Mouse (Mus musculus): ENCODE results near the gene Hspa12b. TPM values are rescaled to one million over a fixed set of nuclear protein-coding genes. Genes with fewer than 3 reads are reported as not detected.

Hspa12b gene
- polyA plus RNA-seq, 1 experiment from 2014 or later = 8.7 TPM

DNA sequence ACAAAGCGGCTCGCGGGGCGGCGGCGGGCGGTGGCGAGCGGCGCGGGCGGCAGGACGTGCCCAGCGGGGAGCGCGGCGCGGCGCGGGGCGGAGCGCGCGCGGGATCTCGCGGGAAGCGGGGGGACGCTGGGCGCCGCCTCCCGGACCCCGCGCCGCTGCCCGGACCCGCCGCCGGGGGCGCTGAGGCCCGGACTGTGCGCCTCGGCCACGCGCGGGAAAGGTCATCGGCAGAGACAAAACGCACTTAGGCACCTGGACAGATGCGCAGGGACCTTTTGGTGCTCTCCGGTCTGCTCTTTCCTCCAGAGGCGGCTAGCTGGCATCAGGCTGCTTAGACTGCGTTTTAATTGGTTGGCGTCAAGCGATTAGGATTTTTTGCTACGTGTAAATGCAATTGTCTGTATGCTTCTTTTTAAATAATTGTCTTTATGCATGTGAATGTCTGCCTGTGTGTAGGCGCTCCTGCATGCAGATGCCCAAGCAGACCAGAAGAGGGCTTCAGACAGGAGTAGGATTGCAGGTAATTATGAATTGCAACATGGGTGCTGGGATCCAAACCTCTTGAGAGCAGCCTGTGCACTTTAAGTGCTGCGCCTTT, 53.0 kb downstream of the Hspa12b start, which contains the start of gene Cenpb:
Gene Cenpb, minus strand, starts transcription at position 78 of the 598 bp plus-strand sequence.
- H3K9me3 ChIP-seq (replicated peaks) = no peaks in the 10 kb centered on the region
- H3K27ac ChIP-seq (ENCODE audit: poor library complexity, severe bottlenecking) = peak within 1 kb of the TSS; percentile 82
- H3K4me1 ChIP-seq (replicated peaks) = peaks cover 33% of the 10 kb centered on the region
- 9% methylated on average over 57 of the region's 57 CpGs for WGBS
- peak within 1 kb of the TSS; percentile 87 for H3K4me3 ChIP-seq
- peaks cover 22% of the 10 kb centered on the region for H3K36me3 ChIP-seq
- H3K27me3 ChIP-seq (replicated peaks) = no peaks in the 10 kb centered on the region
- ATAC-seq (ENCODE audit: insufficient number of reproducible peaks, low FRiP score) = peak; percentile 80
- H3K4me2 ChIP-seq = peak within 1 kb of the TSS; percentile 95
- peak within 1 kb of the TSS; percentile 91 for H3K9ac ChIP-seq

DNA sequence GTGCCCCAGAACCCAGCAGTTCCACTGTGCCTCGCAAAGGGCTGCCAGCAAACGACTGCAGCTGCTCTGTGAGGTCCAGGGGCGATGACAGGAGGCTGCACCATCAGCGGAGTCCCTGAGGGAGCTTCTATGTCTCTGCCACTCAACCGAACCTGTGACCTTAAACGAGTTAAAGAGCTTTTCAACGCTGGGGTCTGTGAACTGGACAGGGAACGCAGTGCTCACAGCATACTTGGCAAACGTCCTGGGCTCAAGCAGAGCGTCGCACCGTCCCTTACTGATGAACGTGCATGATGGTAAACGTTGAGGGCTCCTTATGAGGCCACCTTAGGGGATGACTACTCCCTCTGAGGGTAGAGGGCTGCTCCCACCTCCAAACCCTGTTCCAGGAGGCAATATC, 59.3 kb downstream of the Hspa12b start:
- Histone ChIP-seq H3K4me3 (peak overlapping the region; percentile 59), H3K27ac (ENCODE audit: poor library complexity, severe bottlenecking) (peak overlapping the region; percentile 86), H3K4me2 (peak overlapping the region; percentile 76), H3K36me3 (peaks cover 11% of the 10 kb centered on the region; the same call in 1 of the 2 replicates), H3K9ac (peak overlapping the region; percentile 74), H3K9me3 (replicated peaks) (no peaks in the 10 kb centered on the region), H3K27me3 (replicated peaks) (no peaks in the 10 kb centered on the region), H3K4me1 (replicated peaks) (peaks cover 40% of the 10 kb centered on the region)
- ATAC-seq (ENCODE audit: insufficient number of reproducible peaks, low FRiP score) = peak; percentile 59
- WGBS = 0% methylated on average over 14 of the region's 14 CpGs

DNA sequence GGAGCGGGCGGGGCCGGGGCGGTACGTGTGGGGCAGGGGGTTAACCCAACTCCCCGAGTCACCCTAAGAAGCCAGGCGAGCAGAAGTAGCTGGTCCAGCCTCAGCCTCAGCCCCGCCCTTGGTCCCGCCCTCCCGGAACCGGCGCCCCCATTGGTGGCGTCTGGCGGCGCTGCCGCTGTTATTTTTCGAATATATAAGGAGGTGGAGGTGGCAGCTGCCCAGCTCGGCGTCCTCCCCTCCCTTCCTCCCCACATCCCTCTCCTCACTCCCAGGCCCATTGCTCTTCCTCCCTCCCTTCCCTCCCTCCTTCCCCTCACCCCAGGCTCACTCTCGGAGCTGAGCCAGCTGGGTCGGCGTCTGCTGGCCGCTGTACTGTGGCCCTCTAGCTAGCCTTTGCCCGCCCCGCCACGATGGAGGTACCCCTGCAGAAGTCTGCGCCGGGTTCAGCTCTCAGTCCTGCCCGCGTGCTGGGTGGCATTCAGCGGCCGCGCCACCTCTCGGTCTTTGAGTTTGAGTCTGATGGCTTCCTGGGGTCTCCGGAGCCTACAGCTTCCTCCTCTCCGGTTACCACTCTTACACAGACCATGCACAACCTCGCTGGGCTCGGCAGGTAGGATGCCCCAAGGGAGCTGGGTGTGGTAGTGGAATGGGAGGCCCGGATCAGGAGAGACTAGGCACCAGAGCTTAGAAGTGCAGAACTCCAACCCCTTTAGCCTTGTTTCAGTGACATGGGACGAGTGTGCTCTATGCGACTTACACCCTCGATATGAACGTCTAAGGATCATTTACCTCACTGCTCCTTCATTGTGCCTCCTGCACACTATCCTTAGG, 59.9 kb downstream of the Hspa12b start, which contains the start of the genes Cdc25b and Spef1:
Gene Cdc25b, plus strand, starts transcription at position 179 of the 831 bp plus-strand sequence.
Gene Spef1, minus strand, starts transcription at position 512 of the 831 bp plus-strand sequence.
- peak; percentile 93 for ATAC-seq (ENCODE audit: insufficient number of reproducible peaks, low FRiP score)
- Histone ChIP-seq H3K36me3 (peaks cover 18% of the 10 kb centered on the region), H3K4me3 (peak within 1 kb of the TSS; percentile 59), H3K27ac (ENCODE audit: poor library complexity, severe bottlenecking) (peak within 1 kb of the TSS; percentile 86), H3K9ac (peak within 1 kb of the TSS; percentile 74), H3K4me2 (peak within 1 kb of the TSS; percentile 76), H3K4me1 (replicated peaks) (peaks cover 40% of the 10 kb centered on the region), H3K27me3 (replicated peaks) (no peaks in the 10 kb centered on the region), H3K9me3 (replicated peaks) (no peaks in the 10 kb centered on the region)
- under 1% methylated on average over 39 of the region's 43 CpGs for WGBS

- H3K9me3 ChIP-seq (replicated peaks) = no peaks in the 10 kb centered on the region
- no peak for ATAC-seq (ENCODE audit: insufficient number of reproducible peaks, low FRiP score)
- H3K4me2 ChIP-seq = peak overlapping the region; percentile 76
- peaks cover 40% of the 10 kb centered on the region for H3K4me1 ChIP-seq (replicated peaks)
- H3K36me3 ChIP-seq = peaks cover 21% of the 10 kb centered on the region
- peak overlapping the region; percentile 59 for H3K4me3 ChIP-seq
- no peaks in the 10 kb centered on the region for H3K27me3 ChIP-seq (replicated peaks)
- WGBS = 32% methylated on average over 3 of the region's 3 CpGs
- peak overlapping the region; percentile 74 for H3K9ac ChIP-seq
- H3K27ac ChIP-seq (ENCODE audit: poor library complexity, severe bottlenecking) = 0 out of 2 replicates have a peak overlapping the region, but pooled peaks have one; percentile 86
These were observed 60.5 kb downstream of the Hspa12b start for GRCm38 (mm10) chr2:131187602-131187922.

DNA sequence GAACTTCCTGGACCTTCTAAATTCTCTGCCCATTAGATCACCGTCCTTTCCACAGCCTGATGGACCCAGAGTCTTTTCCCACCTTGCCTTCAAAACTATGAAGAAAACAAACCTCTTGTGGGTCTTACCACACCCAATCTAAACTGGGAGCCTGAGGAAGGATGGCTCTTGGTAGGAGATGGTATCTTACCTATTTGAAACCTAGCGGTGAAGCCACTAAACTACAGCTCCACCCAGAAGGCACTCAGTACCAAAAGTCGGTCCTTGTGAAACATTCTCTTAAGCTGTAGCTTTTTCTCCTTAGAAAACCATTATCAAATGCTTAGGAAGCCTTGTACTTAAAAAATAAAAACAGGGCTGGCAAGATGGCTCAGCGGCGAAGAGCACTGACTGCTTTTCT, 61.2 kb downstream of the Hspa12b start:
- WGBS = 82% methylated on average over 5 of the region's 5 CpGs
- Histone ChIP-seq H3K9ac (no peak overlapping the region), H3K4me3 (peak overlapping the region; percentile 59; the same call in 1 of the 2 replicates), H3K4me2 (peak overlapping the region; percentile 76), H3K9me3 (replicated peaks) (no peaks in the 10 kb centered on the region), H3K36me3 (peaks cover 29% of the 10 kb centered on the region), H3K27ac (ENCODE audit: poor library complexity, severe bottlenecking) (no peak overlapping the region), H3K27me3 (replicated peaks) (no peaks in the 10 kb centered on the region), H3K4me1 (replicated peaks) (peaks cover 40% of the 10 kb centered on the region)
- ATAC-seq (ENCODE audit: insufficient number of reproducible peaks, low FRiP score) = no peak

- H3K4me1 ChIP-seq (replicated peaks) = peaks cover 40% of the 10 kb centered on the region
- no peak overlapping the region for H3K4me3 ChIP-seq
- H3K27me3 ChIP-seq (replicated peaks) = no peaks in the 10 kb centered on the region
- no peak overlapping the region for H3K27ac ChIP-seq (ENCODE audit: poor library complexity, severe bottlenecking)
- H3K4me2 ChIP-seq = no peak overlapping the region; the same call in 1 of the 2 replicates
- H3K9ac ChIP-seq = no peak overlapping the region
- H3K36me3 ChIP-seq = peaks cover 43% of the 10 kb centered on the region
- WGBS = 50% methylated on average over 5 of the region's 5 CpGs
- no peak for ATAC-seq (ENCODE audit: insufficient number of reproducible peaks, low FRiP score)
- H3K9me3 ChIP-seq (replicated peaks) = no peaks in the 10 kb centered on the region
These were observed 62.6 kb downstream of the Hspa12b start for GRCm38 (mm10) chr2:131189521-131190309.

DNA sequence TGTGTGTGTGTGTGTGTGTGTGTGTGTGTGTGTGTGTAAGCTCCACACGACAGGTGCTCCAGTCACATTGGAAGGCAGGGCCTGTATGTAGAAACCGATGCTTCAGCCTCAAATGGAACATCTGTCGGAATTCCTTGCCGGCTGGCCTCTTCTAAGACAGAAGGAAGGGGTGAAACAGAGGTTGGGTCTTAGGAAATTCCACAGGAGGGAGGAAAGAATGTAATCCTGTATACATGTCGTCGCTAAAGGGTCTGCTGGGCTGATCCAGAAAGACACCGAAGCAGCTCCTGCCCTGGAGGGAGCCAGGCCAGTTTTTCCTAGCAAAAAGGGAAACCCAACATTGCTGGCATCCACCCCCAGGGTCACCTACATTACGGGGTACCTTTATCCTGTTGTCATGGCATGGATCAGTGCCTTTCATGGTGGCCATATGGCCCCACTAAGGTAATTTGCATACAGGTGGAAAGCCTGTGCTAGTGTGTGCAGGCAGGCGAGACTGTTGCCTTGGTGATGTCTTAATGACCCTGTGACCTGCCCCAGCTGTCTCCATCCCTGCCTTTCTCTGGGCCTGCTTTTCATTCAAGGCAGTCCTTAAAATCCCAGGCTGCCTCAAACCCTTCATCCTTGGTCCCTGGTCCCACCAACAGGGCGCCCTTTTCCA, 63.4 kb downstream of the Hspa12b start:
- Histone ChIP-seq H3K9ac (no peak overlapping the region), H3K9me3 (replicated peaks) (no peaks in the 10 kb centered on the region), H3K36me3 (peaks cover 50% of the 10 kb centered on the region), H3K27me3 (replicated peaks) (no peaks in the 10 kb centered on the region), H3K4me3 (no peak overlapping the region), H3K4me1 (replicated peaks) (peaks cover 38% of the 10 kb centered on the region), H3K4me2 (0 out of 2 replicates have a peak overlapping the region, but pooled peaks have one; percentile 4), H3K27ac (ENCODE audit: poor library complexity, severe bottlenecking) (no peak overlapping the region)
- no peak for ATAC-seq (ENCODE audit: insufficient number of reproducible peaks, low FRiP score)
- WGBS = 50% methylated on average over 10 of the region's 10 CpGs

GRCm38 (mm10) chr2:131191005-131191390, 63.9 kb downstream of the Hspa12b start:
- H3K9ac ChIP-seq = no peak overlapping the region
- H3K4me1 ChIP-seq (replicated peaks) = peaks cover 33% of the 10 kb centered on the region
- WGBS = 76% methylated on average over 7 of the region's 7 CpGs
- no peaks in the 10 kb centered on the region for H3K27me3 ChIP-seq (replicated peaks)
- H3K4me3 ChIP-seq = no peak overlapping the region
- H3K4me2 ChIP-seq = no peak overlapping the region
- H3K36me3 ChIP-seq = peaks cover 55% of the 10 kb centered on the region
- no peak overlapping the region for H3K27ac ChIP-seq (ENCODE audit: poor library complexity, severe bottlenecking)
- H3K9me3 ChIP-seq (replicated peaks) = no peaks in the 10 kb centered on the region
- ATAC-seq (ENCODE audit: insufficient number of reproducible peaks, low FRiP score) = no peak
